Mouse (Mus musculus): ENCODE results near the gene Wrap73. TPM values are rescaled to one million over a fixed set of nuclear protein-coding genes. Genes with fewer than 3 reads are reported as not detected.

Gene Wrap73
- polyA plus RNA-seq, 1 experiment: 69.3 TPM

- DNase-seq: no peak
- Histone ChIP-seq H3K27ac (ENCODE audit: control insufficient read depth, insufficient read depth, low read length) (no peak overlapping the region), H3K4me3 (ENCODE audit: control insufficient read depth, insufficient read depth, low read length) (no peak overlapping the region), H3K4me1 (replicated peaks; ENCODE audit: control insufficient read depth, insufficient read depth, low read length) (no peaks in the 10 kb centered on the region), H3K27me3 (ENCODE audit: control insufficient read depth, insufficient read depth, low read length) (no peaks in the 10 kb centered on the region), H3K36me3 (ENCODE audit: control insufficient read depth, insufficient read depth, low read length) (no peaks in the 10 kb centered on the region)
- 90% methylated on average over 7 of the region's 7 CpGs for WGBS
- TF ChIP-seq POLR2A (IDR thresholded peaks at IDR 0.05; ENCODE audit: control insufficient read depth, extremely low read depth, insufficient read depth, low read length, poor library complexity) (no peak), CTCF (IDR thresholded peaks at IDR 0.05; ENCODE audit: borderline replicate concordance, control insufficient read depth, extremely low read depth, insufficient read depth, low read length, poor library complexity) (no peak)
These were observed 62.4 kb downstream of the Wrap73 start for GRCm38 (mm10) chr4:154204532-154204931.

DNA sequence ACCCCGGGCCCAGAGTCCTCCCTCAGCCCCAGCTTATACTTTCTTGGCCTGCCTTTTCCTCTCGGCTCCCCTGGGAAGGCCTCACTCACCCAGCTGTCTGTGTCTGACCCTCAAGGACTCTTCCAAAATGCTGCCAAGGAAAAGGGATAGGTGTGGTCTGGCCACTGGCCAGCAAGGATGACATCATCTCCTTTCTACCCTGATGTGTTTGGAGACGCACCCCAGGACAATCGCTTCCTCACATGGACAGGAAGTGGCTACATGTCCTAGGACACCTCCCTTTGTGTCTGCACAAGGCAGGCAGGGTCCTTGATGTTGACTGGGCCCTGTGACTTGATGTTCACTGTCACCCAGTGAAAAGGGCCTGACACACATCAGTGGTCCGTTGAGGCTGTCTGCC lies 63.2 kb downstream of the Wrap73 start:
- Histone ChIP-seq H3K27me3 (ENCODE audit: control insufficient read depth, insufficient read depth, low read length) (no peaks in the 10 kb centered on the region), H3K4me3 (ENCODE audit: control insufficient read depth, insufficient read depth, low read length) (no peak overlapping the region), H3K36me3 (ENCODE audit: control insufficient read depth, insufficient read depth, low read length) (no peaks in the 10 kb centered on the region), H3K4me1 (replicated peaks; ENCODE audit: control insufficient read depth, insufficient read depth, low read length) (no peaks in the 10 kb centered on the region), H3K27ac (ENCODE audit: control insufficient read depth, insufficient read depth, low read length) (no peak overlapping the region)
- TF ChIP-seq POLR2A (IDR thresholded peaks at IDR 0.05; ENCODE audit: control insufficient read depth, extremely low read depth, insufficient read depth, low read length, poor library complexity): no peak
- TF ChIP-seq CTCF (IDR thresholded peaks at IDR 0.05; ENCODE audit: borderline replicate concordance, control insufficient read depth, extremely low read depth, insufficient read depth, low read length, poor library complexity): no peak
- WGBS: 74% methylated on average over 5 of the region's 5 CpGs
- no peak for DNase-seq

GRCm38 (mm10) chr4:154207261-154207660 lies 65.1 kb downstream of the Wrap73 start:
- H3K27ac ChIP-seq (ENCODE audit: control insufficient read depth, insufficient read depth, low read length): no peak overlapping the region
- no peaks in the 10 kb centered on the region for H3K27me3 ChIP-seq (ENCODE audit: control insufficient read depth, insufficient read depth, low read length)
- no peaks in the 10 kb centered on the region for H3K4me1 ChIP-seq (replicated peaks; ENCODE audit: control insufficient read depth, insufficient read depth, low read length)
- TF ChIP-seq POLR2A (IDR thresholded peaks at IDR 0.05; ENCODE audit: control insufficient read depth, extremely low read depth, insufficient read depth, low read length, poor library complexity) (no peak), CTCF (IDR thresholded peaks at IDR 0.05; ENCODE audit: borderline replicate concordance, control insufficient read depth, extremely low read depth, insufficient read depth, low read length, poor library complexity) (peak; percentile 48; the same call in 1 of the 2 replicates)
- 16% methylated on average over 5 of the region's 5 CpGs for WGBS
- no peaks in the 10 kb centered on the region for H3K36me3 ChIP-seq (ENCODE audit: control insufficient read depth, insufficient read depth, low read length)
- peak; percentile 41 for DNase-seq
- H3K4me3 ChIP-seq (ENCODE audit: control insufficient read depth, insufficient read depth, low read length): no peak overlapping the region

GRCm38 (mm10) chr4:154209054-154209453 lies 66.9 kb downstream of the Wrap73 start:
- Histone ChIP-seq H3K27ac (ENCODE audit: control insufficient read depth, insufficient read depth, low read length) (no peak overlapping the region), H3K27me3 (ENCODE audit: control insufficient read depth, insufficient read depth, low read length) (no peaks in the 10 kb centered on the region), H3K4me1 (replicated peaks; ENCODE audit: control insufficient read depth, insufficient read depth, low read length) (no peaks in the 10 kb centered on the region), H3K36me3 (ENCODE audit: control insufficient read depth, insufficient read depth, low read length) (no peaks in the 10 kb centered on the region), H3K4me3 (ENCODE audit: control insufficient read depth, insufficient read depth, low read length) (no peak overlapping the region)
- 81% methylated on average over 6 of the region's 6 CpGs for WGBS
- TF ChIP-seq POLR2A (IDR thresholded peaks at IDR 0.05; ENCODE audit: control insufficient read depth, extremely low read depth, insufficient read depth, low read length, poor library complexity): no peak
- TF ChIP-seq CTCF (IDR thresholded peaks at IDR 0.05; ENCODE audit: borderline replicate concordance, control insufficient read depth, extremely low read depth, insufficient read depth, low read length, poor library complexity): no peak
- DNase-seq: no peak

DNA sequence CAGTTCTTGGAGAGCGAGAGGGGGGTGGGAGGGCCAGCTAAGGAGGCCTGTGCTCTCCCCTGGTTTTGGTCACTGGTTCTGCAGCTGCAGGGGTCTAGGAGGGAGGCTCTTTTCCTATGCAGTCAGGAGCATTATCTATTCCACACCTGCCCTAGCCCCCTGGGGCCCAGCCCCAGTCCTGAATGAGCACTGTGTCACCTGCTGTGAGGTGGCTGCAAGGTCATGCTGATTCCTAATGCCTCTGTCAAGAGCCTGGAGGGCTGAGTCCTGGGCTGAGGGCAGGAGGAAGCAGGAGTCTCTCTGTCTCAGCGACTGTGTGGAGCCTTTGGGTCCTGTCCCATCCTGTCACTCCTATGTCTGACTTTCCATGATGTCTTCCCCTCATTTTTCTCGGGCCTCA lies 67.7 kb downstream of the Wrap73 start:
- 38% methylated on average over 3 of the region's 3 CpGs for WGBS
- Histone ChIP-seq H3K27ac (ENCODE audit: control insufficient read depth, insufficient read depth, low read length) (no peak overlapping the region), H3K4me3 (ENCODE audit: control insufficient read depth, insufficient read depth, low read length) (no peak overlapping the region), H3K27me3 (ENCODE audit: control insufficient read depth, insufficient read depth, low read length) (no peaks in the 10 kb centered on the region), H3K4me1 (replicated peaks; ENCODE audit: control insufficient read depth, insufficient read depth, low read length) (no peaks in the 10 kb centered on the region), H3K36me3 (ENCODE audit: control insufficient read depth, insufficient read depth, low read length) (no peaks in the 10 kb centered on the region)
- TF ChIP-seq CTCF (IDR thresholded peaks at IDR 0.05; ENCODE audit: borderline replicate concordance, control insufficient read depth, extremely low read depth, insufficient read depth, low read length, poor library complexity) (no peak), POLR2A (IDR thresholded peaks at IDR 0.05; ENCODE audit: control insufficient read depth, extremely low read depth, insufficient read depth, low read length, poor library complexity) (no peak)
- DNase-seq: no peak

DNA sequence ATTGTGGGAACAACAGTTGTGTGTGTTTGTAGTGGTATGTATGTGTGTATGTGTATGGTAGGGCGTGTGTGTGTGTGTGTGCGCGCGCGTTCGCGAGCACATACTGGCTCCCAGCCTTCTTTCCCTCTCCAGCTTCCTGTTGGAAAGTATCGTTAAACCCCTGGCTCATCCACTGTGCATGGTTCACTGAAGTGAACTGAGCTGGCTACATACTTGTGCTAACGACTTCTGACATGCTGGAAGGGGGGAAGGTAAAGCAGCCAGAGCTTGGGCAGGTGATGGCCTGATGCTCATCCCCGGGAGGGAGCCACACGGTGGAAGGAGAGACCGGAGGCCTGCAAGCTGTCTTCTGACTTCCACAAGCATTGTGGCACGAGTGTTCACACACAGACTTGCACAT lies 69.3 kb downstream of the Wrap73 start:
- TF ChIP-seq POLR2A (IDR thresholded peaks at IDR 0.05; ENCODE audit: control insufficient read depth, extremely low read depth, insufficient read depth, low read length, poor library complexity): no peak
- no peak for TF ChIP-seq CTCF (IDR thresholded peaks at IDR 0.05; ENCODE audit: borderline replicate concordance, control insufficient read depth, extremely low read depth, insufficient read depth, low read length, poor library complexity)
- Histone ChIP-seq H3K4me3 (ENCODE audit: control insufficient read depth, insufficient read depth, low read length) (no peak overlapping the region), H3K27ac (ENCODE audit: control insufficient read depth, insufficient read depth, low read length) (no peak overlapping the region), H3K4me1 (replicated peaks; ENCODE audit: control insufficient read depth, insufficient read depth, low read length) (no peaks in the 10 kb centered on the region), H3K27me3 (ENCODE audit: control insufficient read depth, insufficient read depth, low read length) (no peaks in the 10 kb centered on the region), H3K36me3 (ENCODE audit: control insufficient read depth, insufficient read depth, low read length) (no peaks in the 10 kb centered on the region)
- 87% methylated on average over 13 of the region's 13 CpGs for WGBS
- no peak for DNase-seq

DNA sequence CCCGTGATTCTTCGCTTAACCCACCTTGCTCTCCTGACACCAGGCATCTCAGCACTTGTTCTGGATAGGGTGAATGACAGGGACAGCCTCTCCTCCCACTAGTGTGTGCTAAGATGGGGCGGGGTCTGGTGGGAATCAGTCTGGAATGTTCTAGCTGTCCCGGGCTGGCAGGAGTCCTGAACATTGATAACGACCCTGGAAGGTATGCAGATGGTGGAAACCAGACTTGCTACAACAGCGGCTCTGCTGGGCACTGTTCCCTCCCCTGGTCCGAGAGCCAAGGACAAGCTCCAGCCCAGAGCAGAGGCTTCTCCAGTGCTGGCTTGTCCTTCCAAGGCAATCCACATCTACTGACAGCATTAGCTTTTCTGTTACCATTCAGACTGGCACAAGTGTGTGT lies 71.4 kb downstream of the Wrap73 start:
- WGBS: 84% methylated on average over 7 of the region's 7 CpGs
- DNase-seq: no peak

More for the DNA sequence above, 71.4 kb downstream of the Wrap73 start:
- Histone ChIP-seq H3K4me1 (replicated peaks; ENCODE audit: control insufficient read depth, insufficient read depth, low read length) (no peaks in the 10 kb centered on the region), H3K4me3 (ENCODE audit: control insufficient read depth, insufficient read depth, low read length) (no peak overlapping the region), H3K36me3 (ENCODE audit: control insufficient read depth, insufficient read depth, low read length) (no peaks in the 10 kb centered on the region), H3K27me3 (ENCODE audit: control insufficient read depth, insufficient read depth, low read length) (no peaks in the 10 kb centered on the region), H3K27ac (ENCODE audit: control insufficient read depth, insufficient read depth, low read length) (no peak overlapping the region)
- TF ChIP-seq CTCF (IDR thresholded peaks at IDR 0.05; ENCODE audit: borderline replicate concordance, control insufficient read depth, extremely low read depth, insufficient read depth, low read length, poor library complexity) (no peak), POLR2A (IDR thresholded peaks at IDR 0.05; ENCODE audit: control insufficient read depth, extremely low read depth, insufficient read depth, low read length, poor library complexity) (no peak)
